Mouse (Mus musculus) megakaryocyte, adult 5-6 weeks (primary cell): ENCODE measurements around the gene Vsig10. TPM values are rescaled to one million over a fixed set of nuclear protein-coding genes. Genes with fewer than 3 reads are reported as not detected.
A peak's percentile ranks its signal among the peaks of the same experiment; 100 is the strongest.
"Not testable (repeated sequence)": the region's sequence is repeated elsewhere in the genome, so short reads cannot be mapped to it uniquely, and the experiment has no call there.

Experiments used
- ATAC-seq: 2 replicates; pipeline ENCODE4 v1.8.0; 2016; ENCODE audit warnings: mild to moderate bottlenecking, inconsistent platforms; ENCODE audit not compliant: poor library complexity, severe bottlenecking
- total RNA-seq, 2 experiments: library from RNA; stranded (forward) in 1 of 2; stranded (reverse) in 1 of 2; fragments of 153-499, 151-499 nt in 1 of 2; fragments of 221-1000, 200-1000 nt in 1 of 2; gene quantifications; 2 replicates each; pipeline versions ENCODE4 v1.2.3 to v1.2.4; 2015 to 2017

The Vsig10 gene
- total RNA-seq (2015) (1.4 and 3.9 TPM in 2 replicates), total RNA-seq (2017) (0.94 and 2.0 TPM in 2 replicates)

- ATAC-seq: peak; percentile 93
Observed at GRCm38 (mm10) chr5:117318741-117319629, at the start of gene Vsig10. TSS of gene Vsig10 (plus strand) at chr5:117319083.

DNA sequence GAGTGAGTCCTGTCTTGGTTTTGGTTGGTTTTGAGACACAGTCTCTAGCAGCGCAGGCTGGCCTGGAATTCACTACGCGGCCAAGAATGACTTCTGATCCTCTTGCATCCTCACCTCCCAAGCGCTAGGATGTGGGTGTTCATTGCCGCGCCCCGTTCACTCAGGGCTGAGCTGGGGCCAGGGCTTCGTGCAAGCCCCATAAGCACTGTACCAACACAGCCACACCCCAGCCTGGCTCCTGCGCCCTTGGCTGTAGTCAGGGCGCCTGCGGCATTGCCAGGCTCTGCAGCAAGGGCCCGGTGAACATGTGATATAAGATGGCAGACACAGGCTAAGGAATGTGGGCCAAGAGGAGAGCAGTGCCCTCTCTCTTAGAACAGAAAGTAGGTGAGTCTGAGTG lies 49.5 kb upstream of the Vsig10 start:
- 0 out of 2 replicates have a peak, but pooled peaks have one; percentile 26 for ATAC-seq

GRCm38 (mm10) chr5:117271945-117272344 lies 46.9 kb upstream of the Vsig10 start:
- no peak for ATAC-seq

DNA sequence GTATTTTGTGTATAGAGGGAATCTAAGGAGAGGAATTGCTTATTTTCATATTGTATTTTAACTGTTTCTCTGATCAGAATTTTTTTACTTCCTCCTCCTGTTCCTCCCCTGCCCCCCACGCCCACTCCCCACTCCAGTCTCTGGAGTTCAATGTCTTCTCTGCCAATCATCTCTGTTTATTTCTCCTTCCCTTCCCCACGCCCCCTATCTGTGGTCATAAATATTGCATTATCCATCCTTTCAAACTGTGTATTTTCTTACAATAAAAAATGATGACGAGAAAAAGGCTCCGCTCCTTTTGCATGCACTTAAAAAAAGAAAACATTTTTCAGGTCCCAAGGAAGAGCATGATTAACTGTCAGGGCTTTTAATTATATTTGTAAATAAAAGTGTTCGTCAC lies 44.1 kb upstream of the Vsig10 start:
- no peak for ATAC-seq

DNA sequence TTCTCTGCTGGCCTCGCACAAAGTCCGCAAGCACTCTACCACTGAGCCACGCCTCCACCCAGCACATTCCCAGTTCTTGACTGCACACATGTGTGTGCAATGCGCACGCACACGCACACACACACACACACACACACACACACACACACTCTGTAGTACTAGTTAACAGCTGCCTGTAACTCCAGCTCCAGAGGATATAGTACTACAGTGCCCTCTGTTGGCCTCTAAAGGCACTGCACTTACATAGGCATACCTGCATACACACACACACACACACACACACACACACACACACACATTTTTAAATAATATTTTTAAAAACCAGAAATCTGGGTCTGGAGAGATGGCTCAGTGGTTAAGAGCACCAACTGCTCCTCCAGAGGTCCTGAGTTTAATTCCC lies 41.1 kb upstream of the Vsig10 start:
- no peak for ATAC-seq

DNA sequence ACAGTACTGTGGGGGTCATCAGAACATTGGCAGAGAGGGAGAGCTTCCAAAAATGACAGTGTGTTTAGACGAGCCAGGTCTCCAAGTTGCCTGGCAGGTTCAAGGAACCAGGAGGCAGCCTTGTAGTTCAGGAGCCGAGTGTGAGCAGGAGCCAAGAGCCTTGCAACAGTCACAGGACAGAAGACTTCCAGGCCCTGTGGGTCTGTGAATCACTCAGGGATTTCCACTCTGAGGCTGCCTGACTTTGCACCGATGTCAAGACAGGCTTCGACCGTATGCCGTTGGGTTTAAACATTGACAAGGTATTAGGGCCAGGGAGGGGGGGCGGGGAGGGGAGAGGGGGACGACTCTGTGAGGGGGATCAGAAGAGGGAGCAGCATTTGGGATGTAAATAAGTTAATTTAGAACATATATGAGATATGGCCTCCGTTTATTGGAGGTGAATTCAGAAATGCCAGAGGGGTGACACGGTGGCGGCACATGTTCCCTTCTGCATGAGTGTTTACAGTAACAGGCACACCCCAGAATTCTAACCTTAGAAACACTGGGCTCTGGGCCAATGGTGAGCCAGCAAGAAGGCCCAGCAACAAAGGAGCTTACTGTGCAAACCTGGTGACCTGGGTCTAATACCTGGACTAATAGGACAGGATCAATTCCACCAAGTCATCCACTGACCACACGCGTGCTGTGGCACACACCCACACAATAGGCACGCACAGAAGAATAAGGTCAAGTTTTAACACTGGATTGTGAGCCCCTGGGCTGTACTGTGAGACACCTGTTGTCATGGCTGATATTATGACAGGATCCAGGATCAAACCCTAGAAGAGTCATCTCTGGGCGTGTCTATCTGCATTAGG lies 39.8 kb upstream of the Vsig10 start:
- no peak for ATAC-seq

DNA sequence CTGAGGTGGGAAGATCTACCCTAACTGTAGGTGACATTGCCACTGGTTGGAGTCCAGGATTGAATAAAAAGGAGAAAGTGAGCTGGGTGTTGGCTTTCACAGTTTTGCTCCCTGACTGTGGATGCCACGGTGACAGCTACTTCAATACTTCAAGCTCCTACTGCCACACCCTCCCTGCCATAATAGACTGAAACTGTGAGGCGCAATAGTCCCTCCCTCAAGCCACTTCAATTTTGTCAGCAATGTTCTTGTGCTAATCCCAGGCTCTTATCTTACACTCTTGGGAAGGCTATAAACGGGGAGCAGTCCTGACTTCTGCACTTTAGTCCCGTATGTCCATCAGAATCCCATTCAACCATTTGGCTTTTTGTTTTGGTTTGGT lies 39.2 kb upstream of the Vsig10 start:
- no peak for ATAC-seq

GRCm38 (mm10) chr5:117281536-117281935 lies 37.3 kb upstream of the Vsig10 start:
- ATAC-seq: no peak

DNA sequence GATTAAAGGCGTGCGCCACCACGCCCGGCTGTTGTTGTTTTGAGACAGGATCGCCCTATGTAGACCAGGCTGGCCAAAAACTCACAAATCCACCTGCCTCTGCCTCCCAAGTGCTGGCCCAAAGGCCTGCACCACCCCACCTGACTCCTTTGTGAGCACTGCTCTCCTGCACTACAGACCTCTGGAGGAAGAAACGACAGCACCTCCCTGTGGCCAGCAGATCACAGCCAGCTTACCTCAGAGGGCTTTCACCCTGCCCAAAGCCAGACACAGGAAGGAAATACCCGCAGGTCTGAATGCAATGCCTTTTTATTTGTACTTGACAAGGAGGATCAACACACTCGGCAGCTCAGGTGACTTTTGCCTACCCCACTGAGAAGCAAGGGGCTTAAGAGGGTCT lies 36.5 kb upstream of the Vsig10 start:
- no peak for ATAC-seq

DNA sequence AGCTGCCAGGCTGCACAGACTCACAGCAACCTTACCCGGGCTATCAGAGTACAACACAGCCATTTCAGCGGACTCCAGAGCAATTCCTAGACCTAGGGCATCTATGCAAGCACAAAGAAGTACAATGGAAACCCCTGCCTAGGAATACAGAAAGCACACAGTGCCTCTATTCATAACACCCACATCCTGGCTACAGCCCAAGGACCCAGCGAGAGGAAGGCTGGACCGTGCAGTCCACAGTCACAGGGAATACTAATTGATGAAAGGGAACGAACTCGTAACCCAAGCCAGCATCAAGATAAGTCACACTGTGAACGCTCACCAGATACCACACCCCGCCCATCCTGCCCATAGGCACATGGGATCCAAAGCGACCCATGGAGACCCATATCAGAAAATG lies 34.9 kb upstream of the Vsig10 start:
- no peak for ATAC-seq

- ATAC-seq: no peak
Observed at GRCm38 (mm10) chr5:117284682-117285081, 34.2 kb upstream of the Vsig10 start.

DNA sequence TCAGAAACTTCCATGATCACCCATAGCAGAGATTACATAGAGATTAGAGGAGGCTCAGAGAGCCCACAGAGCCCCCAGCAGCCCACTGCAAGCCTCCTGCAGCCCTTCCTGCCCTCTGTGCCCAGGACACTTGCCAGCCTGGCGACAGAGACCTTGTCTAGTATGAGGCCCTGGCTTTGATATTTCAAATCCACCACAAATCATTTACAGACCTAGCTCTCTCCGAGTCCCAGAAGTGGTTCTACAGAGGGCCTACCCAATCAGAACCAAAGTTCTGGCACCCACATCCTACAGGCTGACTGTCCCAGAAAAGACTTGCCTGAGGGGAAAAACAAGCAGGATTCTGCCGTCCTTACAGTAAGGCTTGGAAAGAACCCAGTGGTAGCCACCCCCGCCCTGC lies 33.6 kb upstream of the Vsig10 start:
- no peak for ATAC-seq

- no peak for ATAC-seq
Observed at GRCm38 (mm10) chr5:117286286-117286685, 32.6 kb upstream of the Vsig10 start.

DNA sequence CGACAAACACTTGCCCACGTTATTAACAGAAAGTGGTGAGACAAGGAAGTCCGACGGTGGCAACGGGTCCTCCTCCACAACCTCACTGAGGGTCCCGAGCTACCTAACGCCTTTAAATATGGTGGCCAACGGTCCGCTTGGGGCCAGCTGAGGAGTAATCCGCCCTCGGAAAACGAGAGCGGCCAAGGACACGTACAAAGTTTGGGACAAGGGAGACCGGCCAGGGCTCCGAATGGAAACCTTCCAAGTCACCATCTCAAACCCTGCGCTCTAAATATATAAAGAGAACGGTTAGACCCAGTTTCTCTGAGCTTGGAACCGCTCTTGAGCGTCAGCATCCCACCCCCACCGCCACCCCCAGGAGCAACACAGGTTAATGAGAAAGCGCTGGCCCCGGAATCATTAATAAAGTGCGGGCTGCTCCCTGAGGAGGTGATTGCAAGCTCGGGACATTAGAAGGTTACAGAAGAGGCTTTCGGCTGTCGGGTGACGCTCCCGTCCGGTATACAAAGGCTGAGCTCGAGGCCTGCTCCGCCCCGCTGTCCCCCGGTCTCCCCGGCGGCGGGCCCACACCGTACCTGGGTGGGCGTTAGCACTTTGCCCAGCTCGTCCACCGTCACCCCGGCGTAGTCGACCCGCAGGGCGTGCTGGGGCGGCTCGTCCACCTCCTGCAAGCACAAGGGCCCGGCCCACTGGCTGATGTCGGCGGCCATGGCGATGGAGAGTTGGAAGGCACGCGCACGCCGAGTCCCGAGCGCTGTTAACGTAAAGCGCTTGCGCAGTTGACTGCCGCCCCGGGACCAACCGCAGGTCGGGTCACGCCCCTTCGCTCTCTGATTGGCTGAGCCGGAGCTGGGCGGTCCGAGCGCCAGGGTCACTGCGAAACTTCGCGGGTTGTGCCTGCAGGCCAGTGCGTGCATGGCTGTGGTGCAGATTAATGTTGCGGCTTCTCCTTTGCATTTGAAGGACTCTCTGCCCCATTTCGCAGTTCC lies 31.8 kb upstream of the Vsig10 start, which contains the start of gene Pebp1:
Gene Pebp1 (minus strand): TSS at position 795 of the 992 bp plus-strand sequence.
- ATAC-seq: peak; percentile 99

- no peak for ATAC-seq
Observed at GRCm38 (mm10) chr5:117289646-117290045, 29.2 kb upstream of the Vsig10 start.

GRCm38 (mm10) chr5:117290081-117290480 lies 28.8 kb upstream of the Vsig10 start:
- no peak for ATAC-seq

GRCm38 (mm10) chr5:117291312-117291711 lies 27.6 kb upstream of the Vsig10 start:
- no peak for ATAC-seq

DNA sequence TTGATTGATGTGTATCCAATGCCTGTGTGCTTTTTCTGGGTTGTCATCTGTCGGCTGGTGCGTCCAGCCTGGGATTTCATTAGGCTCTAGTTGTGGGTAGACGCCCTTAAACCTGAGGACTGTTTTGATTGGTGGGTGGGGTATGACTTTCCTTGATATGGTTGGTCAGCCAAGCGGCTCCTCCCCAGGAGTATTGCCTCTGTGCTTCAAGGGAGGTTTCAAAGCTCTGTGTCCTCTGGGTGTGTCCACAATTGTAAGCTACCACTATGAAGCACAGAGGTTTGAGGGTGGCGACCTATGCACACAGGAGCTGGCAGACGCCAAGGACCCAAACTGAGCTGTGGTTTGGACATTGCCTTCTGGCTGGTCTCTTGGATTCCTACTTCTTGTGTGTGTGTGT lies 26.3 kb upstream of the Vsig10 start:
- no peak for ATAC-seq

GRCm38 (mm10) chr5:117293776-117294175 lies 25.1 kb upstream of the Vsig10 start:
- not testable (repeated sequence) for ATAC-seq

- no peak for ATAC-seq
Observed at GRCm38 (mm10) chr5:117295011-117295410, 23.9 kb upstream of the Vsig10 start.
